Mouse (Mus musculus) midbrain, postnatal 0 days (tissue): ENCODE results near the gene Icos. TPM values are rescaled to one million over a fixed set of nuclear protein-coding genes. Genes with fewer than 3 reads are reported as not detected.

Experiments used
- ATAC-seq: fragments of 200-750 bp; cut with Nextera tagmentation; 2 replicates; pipeline ENCODE4 v1.8.0; 2017; ENCODE audit warnings: moderate number of reproducible peaks, mild to moderate bottlenecking, moderate TSS enrichment, moderate library complexity; ENCODE audit not compliant: low FRiP score
- DNase-seq: peaks from one replicate; pipeline ENCODE4 v3.0.0-alpha.2; 2015; ENCODE audit warnings: low spot score
- H3K27ac ChIP-seq: fragments of 300-500 bp; sonication (generic); 2 replicates; pipeline ENCODE4 v1.5.1; 2014; ENCODE audit warnings: low read depth, mild to moderate bottlenecking, low read length, mixed read lengths
- H3K27me3 ChIP-seq: fragments of 300-500 bp; sonication (generic); 2 replicates; pipeline ENCODE4 v1.6.1; 2014; ENCODE audit warnings: low read length, control low read depth, mixed read lengths; ENCODE audit not compliant: insufficient read depth
- H3K36me3 ChIP-seq: fragments of 300-500 bp; sonication (generic); 2 replicates; pipeline ENCODE4 v1.6.1; 2014; ENCODE audit warnings: low read length, control low read depth, mixed read lengths; ENCODE audit not compliant: insufficient read depth
- H3K4me1 ChIP-seq: fragments of 300-500 bp; sonication (generic); 2 replicates; pipeline ENCODE4 v1.6.1; 2014; ENCODE audit warnings: mild to moderate bottlenecking, control low read depth, antibody characterized with exemption, low read length, mixed read lengths; ENCODE audit not compliant: insufficient read depth
- H3K4me2 ChIP-seq: fragments of 300-500 bp; sonication (generic); 2 replicates; pipeline ENCODE4 v1.6.1; 2014; ENCODE audit warnings: low read depth, mild to moderate bottlenecking, low read length, mixed read lengths; ENCODE audit not compliant: poor library complexity, severe bottlenecking
- H3K4me3 ChIP-seq: fragments of 300-500 bp; sonication (generic); 2 replicates; pipeline ENCODE4 v1.5.1; 2014; ENCODE audit warnings: low read depth, mild to moderate bottlenecking, low read length, moderate library complexity
- H3K9ac ChIP-seq: fragments of 300-500 bp; sonication (generic); replicated peaks from 2 replicates; pipeline ENCODE4 v1.6.1; 2014; ENCODE audit warnings: mild to moderate bottlenecking, low read length, moderate library complexity, mixed read lengths; ENCODE audit not compliant: poor library complexity, severe bottlenecking
- H3K9me3 ChIP-seq: fragments of 300-500 bp; sonication (generic); 2 replicates; pipeline ENCODE4 v1.6.1; 2016; ENCODE audit warnings: low read length, control low read depth
- CTCF ChIP-seq: IDR thresholded peaks from 2 replicates; pipeline ENCODE4 v1.5.1; 2016; ENCODE audit warnings: antibody characterized with exemption, mild to moderate bottlenecking
- WGBS: fragments of 180-500 bp; shearing (Covaris S2); extraction: QIAGEN DNeasy Blood & Tissue Kit; methylation state at CpG from one replicate; pipeline ENCODE4 v1.1.7; 2014; 5-methylcytosine and 5-hydroxymethylcytosine counted together
- polyA plus RNA-seq: library from polyadenylated mRNA; unstranded; fragments of >200 nt; fragmentation: Nextera tagmentation; extraction: Ambion mirVana; gene quantifications from 2 replicates; pipeline ENCODE4 v1.2.1, GENCODE M21; 2015
- total RNA-seq: library from RNA; depleted of rRNA; stranded (reverse); fragments of >200 nt; gene quantifications from 2 replicates; pipeline ENCODE4 v1.2.3, GENCODE M21; 2014; rRNA removed

Icos gene
- not detected in 2 replicates for total RNA-seq
- polyA plus RNA-seq = 0.14 and 0.28 TPM in 2 replicates

- no peak within 1 kb of the TSS for H3K9ac ChIP-seq
- H3K27me3 ChIP-seq = no peaks in the 10 kb centered on the region
- no peak for DNase-seq
- TF ChIP-seq CTCF = no peak
- no peak for ATAC-seq
- 84% methylated on average over 6 of the region's 6 CpGs for WGBS
- H3K9me3 ChIP-seq = no peaks in the 10 kb centered on the region
- H3K27ac ChIP-seq = no peak within 1 kb of the TSS
- no peaks in the 10 kb centered on the region for H3K4me1 ChIP-seq
- H3K36me3 ChIP-seq = no peaks in the 10 kb centered on the region
- no peak within 1 kb of the TSS for H3K4me3 ChIP-seq
- no peak within 1 kb of the TSS for H3K4me2 ChIP-seq
Observed at GRCm38 (mm10) chr1:60977641-60978040, at the start of gene Icos. Gene Icos, plus strand, starts transcription at chr1:60977927.

- H3K9ac ChIP-seq = no peak overlapping the region
- no peaks in the 10 kb centered on the region for H3K4me1 ChIP-seq
- H3K9me3 ChIP-seq = no peaks in the 10 kb centered on the region
- H3K4me2 ChIP-seq = no peak overlapping the region
- H3K4me3 ChIP-seq = no peak overlapping the region
- no peaks in the 10 kb centered on the region for H3K36me3 ChIP-seq
- H3K27me3 ChIP-seq = no peaks in the 10 kb centered on the region
- DNase-seq (no peak), ATAC-seq (no peak)
- H3K27ac ChIP-seq = no peak overlapping the region
- no peak for TF ChIP-seq CTCF
- 96% methylated on average over 3 of the region's 3 CpGs for WGBS
Observed at GRCm38 (mm10) chr1:60929036-60929435, 48.7 kb upstream of the Icos start.

DNA sequence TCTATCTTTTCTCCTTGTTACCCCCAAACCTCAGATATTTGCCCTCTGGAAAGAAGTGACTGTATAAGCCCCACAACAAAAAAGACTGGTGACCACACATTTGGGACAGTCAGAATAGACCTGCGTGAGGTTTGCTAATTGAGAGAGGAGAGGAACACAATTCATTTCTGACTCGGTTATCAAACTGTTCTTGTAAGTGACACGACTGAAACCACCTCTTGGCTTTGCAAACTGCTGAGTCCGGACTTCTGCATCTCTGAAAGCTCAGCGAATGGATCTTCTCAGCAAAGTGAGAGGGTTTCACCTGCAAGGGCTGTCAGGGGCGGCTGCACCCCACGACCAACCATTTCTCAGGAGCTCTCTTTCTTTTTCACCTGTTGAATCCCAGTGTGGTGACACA, 47.3 kb upstream of the Icos start:
- H3K27me3 ChIP-seq = no peaks in the 10 kb centered on the region
- H3K9me3 ChIP-seq = no peaks in the 10 kb centered on the region
- ATAC-seq (no peak), DNase-seq (no peak)
- H3K4me1 ChIP-seq = no peaks in the 10 kb centered on the region
- H3K4me3 ChIP-seq = no peak overlapping the region
- no peak overlapping the region for H3K27ac ChIP-seq
- H3K36me3 ChIP-seq = no peaks in the 10 kb centered on the region
- TF ChIP-seq CTCF = no peak
- H3K4me2 ChIP-seq = no peak overlapping the region
- WGBS = 85% methylated on average over 7 of the region's 7 CpGs
- no peak overlapping the region for H3K9ac ChIP-seq

DNA sequence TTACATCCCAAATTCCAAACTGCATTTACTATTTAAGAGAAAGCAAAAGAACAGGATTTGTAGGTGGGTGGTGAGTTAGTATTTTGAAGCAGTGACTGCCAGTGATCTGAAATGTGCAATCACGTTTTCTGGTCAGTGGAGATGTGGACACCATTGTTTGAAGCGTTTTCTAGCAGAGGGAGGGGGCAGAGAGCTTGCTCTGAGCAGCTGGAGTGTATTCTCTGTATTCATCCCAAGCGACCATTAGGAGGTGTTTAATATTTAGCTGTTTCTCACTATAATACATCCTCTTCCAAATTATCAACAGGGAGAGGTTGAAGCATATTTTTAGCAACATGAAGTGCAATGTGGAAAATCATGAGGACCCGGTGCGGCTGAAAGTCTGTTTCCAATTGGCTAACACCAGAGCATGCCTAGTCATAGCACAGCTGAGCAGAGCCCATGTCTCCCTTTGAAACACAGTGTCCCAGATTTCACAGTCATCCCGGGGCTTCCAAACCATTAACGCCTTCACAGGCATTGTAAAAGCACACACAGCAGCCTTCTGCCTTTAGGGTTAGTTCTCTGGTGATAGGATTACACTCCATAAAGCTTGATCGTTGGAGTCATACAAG, 41.7 kb upstream of the Icos start:
- WGBS = 28% methylated on average over 8 of the region's 8 CpGs
- Histone ChIP-seq H3K9ac (no peak overlapping the region), H3K4me2 (peak overlapping the region; percentile 15; the same call in 1 of the 2 replicates), H3K9me3 (no peaks in the 10 kb centered on the region), H3K36me3 (no peaks in the 10 kb centered on the region), H3K4me3 (no peak overlapping the region), H3K27me3 (no peaks in the 10 kb centered on the region), H3K4me1 (0 out of 2 replicates have a peak, but pooled peaks cover 3% of the 10 kb centered on the region), H3K27ac (peak overlapping the region; percentile 7; the same call in 1 of the 2 replicates)
- ATAC-seq (peak; percentile 71; the same call in 1 of the 2 replicates), DNase-seq (peak; percentile 49)
- no peak for TF ChIP-seq CTCF

GRCm38 (mm10) chr1:60936963-60937711, 40.6 kb upstream of the Icos start:
- no peaks in the 10 kb centered on the region for H3K27me3 ChIP-seq
- ATAC-seq (no peak), DNase-seq (no peak)
- WGBS = 84% methylated on average over 6 of the region's 6 CpGs
- H3K9me3 ChIP-seq = no peaks in the 10 kb centered on the region
- no peak overlapping the region for H3K4me3 ChIP-seq
- no peak overlapping the region for H3K9ac ChIP-seq
- H3K4me1 ChIP-seq = 0 out of 2 replicates have a peak, but pooled peaks cover 3% of the 10 kb centered on the region
- H3K4me2 ChIP-seq = no peak overlapping the region
- no peaks in the 10 kb centered on the region for H3K36me3 ChIP-seq
- no peak for TF ChIP-seq CTCF
- H3K27ac ChIP-seq = no peak overlapping the region

DNA sequence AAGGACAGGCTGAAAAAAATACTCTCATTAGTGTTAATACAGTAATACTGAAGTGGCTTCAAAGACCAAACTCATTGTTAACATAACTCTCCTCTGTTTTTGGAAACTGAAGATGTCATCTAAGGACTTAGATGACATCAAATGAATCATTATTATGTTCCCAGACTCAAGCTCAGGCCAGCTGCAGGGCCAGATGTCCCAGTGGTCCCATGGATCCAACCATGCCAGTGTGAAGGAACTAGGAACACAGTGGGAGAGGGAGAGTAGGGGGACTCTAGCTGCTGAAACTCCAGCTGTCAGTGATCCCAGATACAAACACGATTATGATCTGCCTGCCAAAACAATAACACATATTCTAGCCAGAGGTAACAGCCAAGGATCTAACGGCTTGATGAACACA, 39.5 kb upstream of the Icos start:
- ATAC-seq = no peak
- H3K4me3 ChIP-seq = no peak overlapping the region
- H3K9ac ChIP-seq = no peak overlapping the region
- no peaks in the 10 kb centered on the region for H3K27me3 ChIP-seq
- 82% methylated on average over 2 of the region's 2 CpGs for WGBS
- H3K9me3 ChIP-seq = no peaks in the 10 kb centered on the region
- DNase-seq = no peak
- no peak overlapping the region for H3K4me2 ChIP-seq
- H3K27ac ChIP-seq = no peak overlapping the region
- 0 out of 2 replicates have a peak, but pooled peaks cover 3% of the 10 kb centered on the region for H3K4me1 ChIP-seq
- no peaks in the 10 kb centered on the region for H3K36me3 ChIP-seq
- no peak for TF ChIP-seq CTCF
